Mouse (Mus musculus) heart, postnatal 25 days (tissue): ENCODE measurements around the gene Ssbp2. TPM values are rescaled to one million over a fixed set of nuclear protein-coding genes. Genes with fewer than 3 reads are reported as not detected.

ENCODE experiments used
- DNase-seq: peaks from one replicate; pipeline ENCODE4 v3.0.0; 2022; ENCODE audit warnings: low spot score
- intact Hi-C: fragments of 180-260 bp; cut with DNase I; formaldehyde crosslinking; loops from one replicate; pipeline ENCODE4 v1.15.1; 2025
- total RNA-seq, 2 experiments: library from RNA; stranded (reverse); gene quantifications; 2 replicates each; pipeline ENCODE4 v1.2.3; 2021

The Ssbp2 gene
- total RNA-seq = 10 to 100 TPM; 43.3 to 48.1 TPM

DNA sequence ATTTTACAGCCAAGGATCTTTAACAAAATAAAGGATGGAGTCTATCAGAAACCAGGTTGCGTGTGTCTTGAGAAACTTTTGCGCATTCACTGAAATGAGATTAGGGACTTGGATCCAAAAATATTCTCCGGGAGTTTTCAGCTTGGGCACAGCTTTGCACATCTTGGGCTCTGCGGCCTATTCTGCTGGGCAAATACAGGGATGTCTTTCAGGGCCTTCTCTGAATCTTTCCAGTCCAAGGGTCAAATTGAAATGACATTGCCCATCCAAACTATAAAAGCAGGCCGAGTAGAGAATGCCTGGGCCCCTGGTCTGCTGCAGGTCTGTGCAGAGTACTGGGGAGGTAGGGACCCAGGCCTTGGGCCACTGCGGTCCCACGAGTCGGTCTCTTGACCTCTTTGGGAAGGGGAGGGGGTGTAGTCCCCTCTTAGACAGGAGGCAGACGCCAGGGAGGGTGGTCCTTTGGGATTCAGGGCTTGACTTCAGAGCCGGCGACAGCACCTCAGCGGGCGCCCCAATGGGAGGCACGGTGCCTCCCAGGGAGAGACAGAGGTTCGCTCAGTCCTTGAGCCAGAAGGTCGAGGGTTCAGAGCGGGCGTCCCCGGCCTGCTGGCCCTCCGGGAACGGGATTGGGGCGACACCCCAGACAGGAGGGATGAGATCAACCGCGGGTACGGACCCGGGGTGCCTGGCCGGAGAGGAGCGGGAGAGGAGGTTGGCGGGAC lies at the start of gene Ssbp2:
Ssbp2 (plus strand) TSS at position 388 of the 725 bp plus-strand sequence.
- intact Hi-C loops = loop anchor here (2.0 to 10.0 kb wide), 5 partner anchors 39 to 535 kb away; partner anchors contain the start of genes Atg10, Rps23 and Zcchc9
- DNase-seq = no peak

DNA sequence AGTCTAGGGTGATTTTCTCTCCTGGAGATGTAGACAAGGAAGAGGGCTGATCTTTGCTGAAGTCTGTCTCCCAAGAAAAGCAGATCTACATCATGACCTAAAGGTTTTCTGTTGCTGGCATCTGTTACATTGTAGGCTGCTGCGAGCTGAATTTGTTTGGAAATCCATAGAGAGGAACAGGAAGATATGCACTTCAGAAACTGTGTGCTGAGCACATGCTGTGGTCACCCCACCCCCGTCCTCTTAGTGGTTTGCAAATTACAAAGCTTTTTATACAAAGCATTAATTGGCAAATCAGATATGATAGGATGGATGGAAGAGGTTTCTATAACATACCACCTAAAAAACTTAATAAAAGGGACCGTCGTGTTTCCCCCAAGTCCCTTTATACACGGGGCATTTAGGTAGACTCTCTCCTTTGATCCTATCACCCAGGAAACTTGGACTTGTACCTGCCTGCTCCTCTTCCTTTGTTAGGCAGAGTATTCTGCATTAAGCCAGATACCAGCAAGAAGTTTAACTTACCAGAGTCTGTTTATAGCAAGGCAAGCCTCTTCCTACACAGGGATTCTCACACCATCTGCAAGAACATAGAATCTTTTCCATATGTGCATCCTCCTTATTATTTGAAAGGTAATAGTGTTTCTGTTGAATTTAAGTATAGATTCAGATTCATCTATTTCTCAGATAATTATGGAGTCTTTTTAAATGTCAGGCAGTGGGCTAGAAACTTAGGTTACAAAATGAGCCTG lies 46.2 kb upstream of the Ssbp2 start:
- intact Hi-C loops = no loop called here
- DNase-seq = no peak

DNA sequence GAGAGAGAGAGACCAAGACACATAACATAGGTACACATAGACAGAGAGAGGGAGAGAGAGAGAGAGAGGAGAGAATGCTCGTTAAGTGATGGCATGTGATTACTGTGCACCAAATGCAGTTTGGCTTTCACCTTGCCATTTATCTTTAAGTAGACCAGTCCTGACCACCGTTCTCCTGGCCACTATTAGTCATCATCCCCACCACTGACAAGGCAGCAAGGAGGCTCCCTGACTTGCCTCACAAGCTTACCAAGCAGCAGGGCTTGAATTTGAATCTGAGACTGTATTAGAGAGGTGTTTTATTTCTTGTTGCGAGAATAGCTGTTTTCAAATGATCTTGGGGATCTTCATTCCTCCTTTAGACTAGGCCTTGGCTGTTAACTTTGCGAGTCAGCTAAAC lies 44.2 kb upstream of the Ssbp2 start:
- intact Hi-C loops = no loop called here

DNA sequence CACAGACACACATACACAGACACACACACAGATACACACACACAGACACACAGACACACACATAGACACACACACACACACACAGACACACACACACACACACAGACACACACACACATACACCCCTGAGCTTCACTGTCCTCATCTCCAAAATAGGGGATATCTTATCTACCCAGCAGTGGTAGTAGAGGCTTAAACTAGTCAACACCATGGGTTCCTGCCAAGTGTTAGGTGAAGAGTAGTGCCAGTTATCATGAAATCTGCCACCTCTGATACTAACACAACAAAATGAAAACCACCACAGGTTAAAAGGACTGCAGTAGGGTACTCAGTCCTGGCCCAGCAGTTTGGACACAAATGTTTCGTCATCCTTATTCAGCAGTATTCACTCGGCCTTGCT lies 43.4 kb upstream of the Ssbp2 start:
- intact Hi-C loops = no loop called here
- no peak for DNase-seq

More for the DNA sequence above, 44.2 kb upstream of the Ssbp2 start:
- no peak for DNase-seq

DNA sequence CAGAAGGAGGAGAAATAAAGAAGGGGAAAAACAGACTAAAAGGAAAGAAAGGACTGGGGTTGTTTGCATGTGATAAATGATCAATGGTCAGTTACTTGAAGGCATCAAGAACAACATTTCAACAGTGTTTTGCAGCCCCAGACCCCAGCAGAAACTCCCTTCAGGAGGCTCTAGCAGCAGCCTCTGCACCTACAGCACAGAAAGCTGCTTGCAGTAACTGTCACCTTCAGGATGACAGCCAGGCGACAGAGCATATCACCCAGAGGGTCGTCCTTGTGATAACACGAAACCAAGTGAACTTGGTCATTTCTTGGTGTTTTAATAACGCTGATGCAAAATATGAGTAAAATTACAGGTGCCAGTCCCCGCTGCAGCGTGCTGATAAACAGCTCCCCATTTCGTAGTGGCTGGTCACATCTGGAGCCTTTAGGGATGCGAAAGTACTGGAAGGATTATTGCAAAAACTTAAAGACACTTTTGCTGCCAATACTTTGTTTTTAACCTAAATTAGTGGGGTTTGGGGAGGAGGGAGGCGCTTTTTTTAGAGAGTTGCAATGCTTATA lies 38.6 kb upstream of the Ssbp2 start:
- peak; percentile 28 for DNase-seq
- intact Hi-C loops = loop anchor here (1.0 to 2.0 kb wide), 2 partner anchors 39 to 49 kb away; partner anchors contain the start of gene Ssbp2

DNA sequence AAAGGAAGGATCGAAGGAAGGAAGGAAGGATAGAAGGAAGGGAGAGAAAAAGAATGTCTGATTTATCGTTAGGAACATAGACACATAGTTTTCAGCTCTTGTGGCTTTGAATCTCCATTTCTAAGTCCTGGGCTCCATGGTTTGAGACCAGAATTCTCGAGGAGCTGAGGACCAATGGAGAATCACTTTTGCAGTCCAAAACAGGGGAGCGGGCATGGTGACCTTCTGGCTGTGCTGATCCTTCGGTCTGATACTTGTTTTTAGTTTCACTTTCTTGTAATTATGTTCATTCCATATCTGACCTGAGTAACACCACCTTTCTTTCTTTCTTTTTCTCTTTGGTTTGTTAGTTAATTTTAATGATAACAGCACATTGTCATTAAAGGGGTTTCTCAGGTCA lies 29.2 kb upstream of the Ssbp2 start:
- no peak for DNase-seq

DNA sequence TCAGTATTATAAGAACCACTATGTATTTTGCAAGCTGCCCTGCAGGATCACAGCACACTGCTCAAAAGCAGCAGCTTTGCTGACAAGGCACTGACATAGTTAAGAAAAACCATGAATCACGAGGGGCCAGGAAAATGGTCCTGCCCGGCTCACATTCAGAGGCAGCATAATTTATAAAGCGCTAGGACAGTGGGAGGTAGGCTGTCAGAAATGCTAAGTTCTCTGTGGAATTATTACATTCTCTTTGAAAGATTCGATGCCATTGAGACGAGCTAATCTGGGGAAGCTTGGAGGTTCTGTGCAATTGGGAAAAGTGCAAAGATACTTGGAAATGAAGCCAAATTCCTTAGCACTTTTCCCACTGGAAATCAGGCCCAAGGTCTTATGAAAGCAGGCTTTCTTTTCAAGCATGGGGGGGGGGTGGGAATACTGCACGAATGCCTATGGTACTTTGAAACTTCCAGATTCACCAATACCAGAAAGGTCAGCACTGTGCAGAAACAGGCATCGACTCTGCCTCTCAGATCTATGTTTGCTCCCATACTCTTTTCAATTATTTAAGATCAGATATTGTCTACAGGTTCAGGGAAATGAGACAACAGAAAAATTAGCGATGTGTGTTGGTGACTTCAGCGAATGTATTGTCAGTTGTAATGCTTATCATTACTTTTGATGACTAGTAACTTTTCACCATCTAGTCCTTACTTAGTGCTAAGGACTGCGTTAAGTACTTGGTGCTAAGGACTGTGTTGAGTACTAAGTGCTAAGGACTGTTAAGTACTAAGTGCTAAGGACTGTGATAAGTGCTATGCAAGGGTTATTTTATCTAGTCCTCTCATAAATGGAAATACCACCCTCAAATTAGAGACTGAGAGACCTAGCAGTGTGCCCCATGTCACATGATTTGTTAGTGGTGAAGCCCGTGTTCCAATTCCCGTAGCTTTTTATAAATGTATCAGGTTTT lies 28.4 kb upstream of the Ssbp2 start:
- no peak for DNase-seq
- intact Hi-C loops = no loop called here

More for the DNA sequence above, 29.2 kb upstream of the Ssbp2 start:
- intact Hi-C loops = no loop called here

DNA sequence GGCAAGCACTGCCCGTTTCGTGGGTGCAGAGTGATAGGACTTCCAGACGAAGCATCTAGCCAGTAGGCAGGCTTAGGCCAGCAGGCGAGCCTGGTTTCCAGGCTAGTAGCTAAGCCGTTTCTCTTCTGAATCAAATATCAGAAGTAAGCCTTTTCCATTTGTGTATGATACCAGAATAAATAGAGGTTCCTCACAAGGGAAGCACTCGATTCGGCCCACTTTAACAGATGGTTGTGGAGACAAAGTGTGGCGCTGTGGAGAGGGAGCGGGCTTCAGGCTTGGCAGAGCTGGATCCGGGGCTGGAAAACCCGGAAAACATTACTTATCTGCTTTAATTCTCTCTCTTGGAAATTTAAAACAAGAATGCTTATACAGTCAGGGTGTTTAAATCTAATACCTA lies 27.1 kb upstream of the Ssbp2 start:
- intact Hi-C loops = no loop called here
- no peak for DNase-seq

DNA sequence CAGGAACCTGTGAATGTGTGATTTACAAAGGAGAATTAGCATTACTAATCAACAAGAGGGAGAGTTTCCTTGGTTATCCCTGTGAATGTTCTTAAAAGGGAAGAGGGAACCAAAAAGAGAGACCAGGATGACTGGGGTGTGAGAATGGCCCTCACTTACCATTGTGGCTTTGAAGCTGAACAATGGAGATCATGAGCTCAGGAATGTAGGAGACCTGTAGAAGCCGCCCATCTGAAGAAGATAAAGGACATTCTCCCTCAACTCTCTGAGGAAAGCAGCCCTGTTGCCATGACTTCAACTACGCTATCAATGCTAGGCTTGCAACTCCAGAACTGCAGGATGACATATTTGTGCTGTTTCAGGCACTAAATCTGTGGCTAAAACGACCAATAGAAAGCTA lies 22.2 kb upstream of the Ssbp2 start:
- no peak for DNase-seq
- intact Hi-C loops = no loop called here

DNA sequence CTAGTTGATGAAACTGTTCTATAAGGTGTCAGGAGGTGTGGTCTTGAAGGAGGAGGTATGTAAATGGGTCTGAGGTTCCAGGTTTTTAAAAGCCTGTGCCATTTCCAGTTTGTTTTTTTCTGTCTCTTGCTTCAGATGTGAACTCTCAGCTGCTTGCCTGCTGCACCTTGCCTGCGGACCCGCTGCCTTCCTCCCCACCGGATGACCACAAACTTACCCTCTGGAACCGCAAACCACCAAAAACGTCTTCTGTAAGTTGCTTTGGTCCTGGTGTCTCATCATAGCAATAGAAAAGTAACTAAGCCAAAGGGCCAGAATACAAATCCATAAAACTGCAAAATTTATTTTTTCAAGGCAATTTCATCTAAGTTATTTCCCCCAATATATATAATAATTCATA lies 18.6 kb upstream of the Ssbp2 start:
- no peak for DNase-seq
- intact Hi-C loops = no loop called here

DNA sequence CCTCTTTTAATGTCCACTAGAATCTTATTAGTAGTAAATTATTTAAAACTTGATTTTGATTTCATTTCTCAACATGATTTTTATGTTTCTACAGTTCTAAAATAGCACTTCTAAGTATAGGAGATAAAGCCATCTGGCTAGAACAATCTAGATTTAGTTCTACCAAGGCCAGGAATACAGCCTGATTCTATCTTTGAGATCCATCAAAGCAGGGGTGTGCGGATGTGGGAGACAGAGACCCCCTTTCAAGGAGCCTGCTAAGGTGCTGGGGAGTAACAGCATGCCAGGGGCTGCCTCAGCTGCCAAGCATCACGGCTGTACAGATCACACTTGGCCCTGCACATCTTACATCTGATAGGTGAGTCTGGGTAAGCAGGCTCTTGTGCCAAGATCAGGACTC lies 13.4 kb upstream of the Ssbp2 start:
- DNase-seq = no peak
- intact Hi-C loops = no loop called here

DNA sequence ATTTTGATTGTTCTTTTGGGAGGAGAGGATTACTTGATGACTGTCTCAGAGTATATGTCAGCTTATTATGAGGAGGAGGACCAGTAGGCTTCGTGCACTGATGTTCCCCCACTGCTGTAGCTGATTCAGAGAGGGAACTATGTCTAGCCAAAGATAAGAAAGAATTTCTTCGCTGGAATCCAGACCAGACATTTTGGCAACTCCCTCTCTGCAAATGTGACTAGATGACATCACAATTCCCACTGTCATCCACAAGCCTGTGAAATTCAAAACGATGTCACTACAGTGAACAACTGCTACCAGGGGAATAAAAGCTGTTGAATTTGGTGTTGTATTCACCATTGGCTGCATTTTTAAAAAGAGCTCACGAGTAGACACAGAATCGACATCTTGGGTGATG lies 11.1 kb upstream of the Ssbp2 start:
- DNase-seq = peak; percentile 6
- intact Hi-C loops = no loop called here

DNA sequence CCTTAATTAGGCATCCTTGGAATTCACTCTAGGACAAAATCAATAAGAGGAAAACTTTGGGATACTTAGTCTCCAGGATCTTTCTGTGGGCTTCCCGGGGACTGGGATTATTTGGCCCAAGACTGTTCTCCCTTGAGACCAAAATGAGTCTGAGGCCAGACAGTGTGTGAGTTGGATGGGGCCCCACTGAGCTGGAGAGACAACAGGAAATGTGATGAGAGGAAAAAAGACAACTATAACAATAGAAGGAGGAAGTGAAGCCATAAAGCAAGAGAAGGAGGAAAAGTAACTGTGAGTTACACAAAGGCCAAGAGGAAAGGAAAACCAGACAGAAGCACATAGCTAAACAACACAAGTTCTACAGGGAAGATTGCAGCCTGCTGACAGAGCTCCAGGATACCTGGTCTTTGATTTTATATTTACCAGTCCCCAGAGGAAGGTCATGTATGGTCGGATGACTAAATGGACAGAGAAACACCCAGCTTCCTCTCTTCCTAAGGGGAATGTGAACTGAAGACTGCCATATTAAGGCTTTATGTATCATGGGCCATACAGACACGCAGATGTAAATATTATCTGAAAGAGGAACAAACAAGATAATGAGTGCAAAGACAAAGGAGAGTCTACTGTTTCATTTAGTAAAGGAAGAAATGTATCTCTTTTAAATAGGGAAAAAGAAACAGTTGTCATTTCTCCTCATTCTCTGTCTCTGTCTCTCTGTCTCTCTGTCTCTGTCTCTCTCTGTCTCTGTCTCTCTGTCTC lies 8.5 kb upstream of the Ssbp2 start:
- intact Hi-C loops = loop anchor here (10.0 kb wide), 1 partner anchor 527 kb away; the partner anchor contains the start of gene Rps23
- DNase-seq = no peak

DNA sequence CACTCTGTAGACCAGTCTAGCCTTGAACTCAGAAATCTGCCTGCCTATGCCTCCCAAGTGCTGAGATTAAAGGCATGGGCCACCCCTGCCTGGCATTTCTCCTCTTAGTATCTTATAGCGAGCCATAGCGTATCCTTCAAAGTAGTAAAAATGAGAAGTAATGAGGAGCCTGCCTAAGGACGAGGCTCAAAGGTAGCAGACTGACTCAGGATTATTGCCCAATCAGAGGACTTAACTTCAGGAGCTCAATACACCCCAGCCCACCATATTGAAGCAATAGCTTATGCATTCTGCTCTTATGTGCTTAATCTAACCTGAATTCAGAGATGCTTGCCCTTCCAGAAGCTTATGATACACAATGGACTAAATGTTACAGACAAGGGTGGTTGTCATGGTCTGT lies 7.8 kb upstream of the Ssbp2 start:
- no peak for DNase-seq
- intact Hi-C loops = loop anchor here (10.0 kb wide), 1 partner anchor 527 kb away; the partner anchor contains the start of gene Rps23

DNA sequence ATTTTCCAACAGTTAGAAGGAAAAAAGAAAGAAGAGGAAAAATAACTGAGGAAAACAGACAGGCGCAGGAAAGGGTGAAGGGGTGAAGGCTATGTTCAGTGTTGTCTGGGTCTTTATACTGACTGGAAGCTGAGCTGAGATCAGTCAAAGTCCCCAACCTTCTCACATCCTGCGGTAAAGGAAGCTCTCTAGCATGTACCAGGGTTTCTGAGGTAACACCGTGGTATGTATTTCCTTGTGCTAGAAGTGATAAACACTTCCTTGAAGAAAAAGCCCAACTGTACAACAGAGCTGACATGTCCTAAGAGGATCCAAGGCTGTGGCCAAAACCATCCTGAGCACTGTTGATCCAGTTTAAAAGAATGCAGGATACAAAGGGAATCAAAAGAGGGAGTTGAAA lies 6.8 kb upstream of the Ssbp2 start:
- no peak for DNase-seq
- intact Hi-C loops = loop anchor here (10.0 kb wide), 1 partner anchor 528 kb away; the partner anchor contains the start of gene Rps23

DNA sequence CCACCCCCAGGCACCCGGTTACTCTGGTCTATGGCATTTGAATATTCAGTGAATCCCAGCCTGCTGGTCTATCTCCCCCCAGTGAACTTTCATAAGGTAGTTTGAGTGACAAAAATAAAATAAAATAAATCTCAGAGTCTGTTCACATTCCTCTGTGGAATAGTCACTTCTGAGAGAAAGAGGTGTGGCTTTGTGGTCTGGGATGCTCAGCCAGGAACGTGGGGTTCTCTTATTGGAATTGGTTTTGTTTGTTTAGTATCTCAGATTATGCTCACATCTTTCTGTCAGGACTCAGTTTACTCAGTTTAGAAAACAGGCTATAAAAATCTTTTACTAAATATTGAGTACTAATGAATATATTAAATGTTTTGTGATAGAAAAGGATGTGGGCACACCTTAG lies 4.0 kb upstream of the Ssbp2 start:
- no peak for DNase-seq
- intact Hi-C loops = loop anchor here (10.0 kb wide), 1 partner anchor 531 kb away; the partner anchor contains the start of gene Rps23

DNA sequence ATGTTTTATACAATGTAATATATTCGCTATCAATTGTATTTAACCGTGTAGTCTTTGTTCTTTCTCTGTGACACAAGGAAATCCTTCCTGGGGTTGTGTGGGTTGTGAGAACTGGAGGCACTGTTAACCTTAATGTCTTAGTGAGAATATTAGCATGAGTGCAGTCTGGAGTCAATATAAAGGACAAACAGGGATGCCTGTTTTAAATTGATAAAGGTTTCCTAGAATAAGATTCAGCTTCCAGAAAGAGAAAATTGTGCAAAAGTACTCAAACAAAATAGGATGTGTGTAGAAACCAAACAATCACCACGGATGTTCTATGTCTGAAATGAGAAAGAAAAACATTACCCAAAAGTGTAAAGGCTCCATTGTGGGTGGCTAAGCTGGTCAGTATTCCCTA lies 3.3 kb upstream of the Ssbp2 start:
- intact Hi-C loops = loop anchor here (10.0 kb wide), 1 partner anchor 532 kb away; the partner anchor contains the start of gene Rps23
- DNase-seq = no peak

DNA sequence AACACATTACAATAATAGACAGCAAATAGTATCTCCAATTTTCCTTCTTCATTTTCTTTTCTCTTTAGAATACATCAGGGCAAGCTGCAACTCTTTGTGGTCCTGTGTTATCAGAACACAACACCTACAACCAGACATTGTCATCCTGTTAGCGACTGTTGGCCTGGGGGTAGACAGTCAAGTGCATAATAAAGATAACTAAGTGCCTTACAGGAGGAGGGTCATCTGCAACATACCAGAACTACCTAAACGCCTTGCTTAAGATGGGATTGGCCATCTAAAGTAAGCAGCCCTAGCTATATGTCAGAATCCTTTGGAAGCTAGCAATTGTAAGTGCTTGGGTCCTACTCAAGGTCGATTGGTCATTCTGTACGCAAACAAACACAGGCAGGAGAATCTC lies 2.1 kb upstream of the Ssbp2 start:
- intact Hi-C loops = loop anchor here (10.0 kb wide), 1 partner anchor 533 kb away; the partner anchor contains the start of gene Rps23
- no peak for DNase-seq

DNA sequence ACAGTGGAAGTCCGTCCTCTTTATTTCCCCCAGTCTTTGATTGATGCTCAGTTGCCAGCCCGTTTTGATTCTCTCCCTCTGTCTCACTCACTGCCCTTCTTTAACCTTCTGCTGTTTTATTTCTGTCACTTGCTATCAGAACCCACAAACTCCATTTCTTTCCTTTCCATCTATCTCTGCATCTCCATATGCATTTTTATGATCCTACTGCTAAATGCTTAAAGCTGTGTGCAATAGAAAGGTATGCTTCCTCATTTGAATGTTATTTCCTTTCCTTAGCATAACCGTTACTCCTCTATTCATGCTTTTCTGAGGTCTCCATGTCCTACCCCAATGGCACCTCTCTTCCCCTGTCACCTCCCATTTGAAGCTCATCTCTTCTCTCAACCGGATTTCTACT lies 594 bp upstream of the Ssbp2 start:
- intact Hi-C loops = loop anchor here (10.0 kb wide), 1 partner anchor 535 kb away; the partner anchor contains the start of gene Rps23
- DNase-seq = no peak
